Mouse (Mus musculus) subcutaneous adipose tissue, adult 2 months (tissue): ENCODE measurements around the gene Wfdc6a. TPM values are rescaled to one million over a fixed set of nuclear protein-coding genes. Genes with fewer than 3 reads are reported as not detected.

Experiments used
- polyA plus RNA-seq: library from polyadenylated mRNA; depleted of rRNA; stranded (reverse); fragments of >200 nt; gene quantifications from 2 replicates; pipeline ENCODE4 v1.2.3, GENCODE M21; 2012; ENCODE audit warnings: low replicate concordance; rRNA removed

Wfdc6a gene
- 0.18 TPM in 1 of 2 replicates, not detected in the other for polyA plus RNA-seq

DNA sequence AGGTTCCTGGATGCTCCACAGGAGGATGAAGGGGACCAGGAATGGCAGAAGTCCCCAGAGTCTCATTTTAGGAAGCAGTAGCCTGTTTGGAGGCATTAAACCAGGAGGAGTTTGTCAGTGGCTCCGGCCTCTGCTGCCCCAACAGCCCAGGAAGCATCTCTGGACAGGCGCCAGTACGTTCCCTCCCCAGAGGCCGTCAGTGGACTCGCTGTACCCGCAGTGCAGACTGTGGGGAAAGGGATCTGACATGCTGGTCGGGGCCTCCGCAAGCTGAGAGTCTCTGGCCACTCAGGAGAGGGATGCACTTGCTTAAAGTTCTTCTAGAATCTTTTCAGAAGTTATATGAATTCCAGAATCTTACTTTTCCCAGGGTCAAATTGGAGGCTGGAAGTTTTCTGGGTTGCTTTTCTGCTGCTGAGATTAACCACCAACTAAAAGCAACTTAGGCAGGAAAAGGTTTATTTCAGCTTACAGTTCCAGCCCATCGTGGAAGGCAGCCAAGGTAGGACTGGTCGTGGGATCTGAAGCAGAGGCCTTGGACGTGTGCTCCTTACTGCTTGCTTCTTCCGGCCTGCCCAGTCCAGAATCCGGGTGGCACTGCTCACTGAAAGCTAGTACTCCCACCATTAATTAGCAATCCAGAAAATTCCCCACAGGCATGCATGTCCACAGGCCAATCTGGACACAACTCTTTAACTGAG is at the start of gene Wfdc6a:
Gene Wfdc6a (minus strand): TSS at position 423 of the 701 bp plus-strand sequence.

DNA sequence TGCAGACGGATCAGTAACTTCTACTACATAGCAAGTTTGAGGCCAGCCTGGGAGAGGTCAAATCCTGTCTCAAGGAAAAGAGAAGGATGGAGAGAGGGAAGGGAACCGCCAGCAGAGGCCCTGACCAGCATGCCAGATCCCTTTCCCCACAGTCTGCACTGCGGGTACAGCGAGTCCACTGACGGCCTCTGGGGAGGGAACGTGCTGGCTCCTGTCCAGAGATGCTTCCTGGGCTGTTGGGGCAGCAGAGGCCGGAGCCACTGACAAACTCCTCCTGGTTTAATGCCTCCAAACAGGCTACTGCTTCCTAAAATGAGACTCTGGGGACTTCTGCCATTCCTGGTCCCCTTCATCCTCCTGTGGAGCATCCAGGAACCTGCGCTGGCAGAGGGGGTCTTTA is 28.2 kb upstream of the Wfdc6a start, which contains the start of the genes Wfdc6b and Wfdc8:
Gene Wfdc6b (plus strand): TSS at position 52 of the 400 bp plus-strand sequence.
Gene Wfdc8 (minus strand): TSS at position 156 of the 400 bp plus-strand sequence.

DNA sequence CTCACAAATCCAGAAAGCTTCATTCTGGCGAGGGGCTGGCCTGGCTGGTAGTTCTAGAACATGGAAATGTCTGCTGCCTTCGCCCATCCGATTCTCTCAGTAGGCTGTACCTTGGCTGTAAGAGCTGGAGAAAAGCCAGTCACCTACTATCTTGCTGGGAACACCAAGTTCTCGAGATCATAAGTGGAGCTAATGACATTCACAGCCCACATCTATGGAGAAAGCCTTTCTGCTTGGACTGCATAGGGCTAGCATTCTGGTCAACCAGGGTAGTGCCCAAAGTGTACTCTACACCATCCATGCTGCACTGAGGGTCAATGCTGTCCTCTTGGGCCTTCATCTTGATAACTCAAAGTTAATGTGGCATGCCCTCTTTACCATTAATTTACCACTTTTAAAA is 8.2 kb upstream of the Wfdc6a start, which contains the start of gene Eppin:
Gene Eppin (minus strand): TSS at position 101 of the 400 bp plus-strand sequence.

DNA sequence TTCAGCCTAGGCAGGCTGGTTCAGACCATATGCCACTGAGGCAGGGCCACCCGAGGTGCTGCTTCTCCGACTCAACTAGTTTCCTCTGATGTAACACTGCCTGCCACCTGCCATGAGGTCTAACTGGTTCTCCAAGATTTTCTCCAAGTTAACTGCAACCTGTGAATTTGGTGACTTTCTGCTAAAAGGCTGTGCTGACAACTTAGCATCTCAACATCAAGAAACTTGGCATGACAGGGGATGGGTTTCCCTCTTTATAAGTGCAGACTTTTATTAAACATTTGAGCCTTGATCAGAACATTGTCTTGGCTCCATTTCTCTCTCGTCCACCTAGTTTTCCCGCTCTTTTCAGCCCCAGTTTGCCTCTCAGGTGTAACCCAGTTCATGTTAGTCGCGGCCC is 11.9 kb downstream of the Wfdc6a start, which contains the start of gene Spint3:
Gene Spint3 (minus strand): TSS at position 101 of the 400 bp plus-strand sequence.

DNA sequence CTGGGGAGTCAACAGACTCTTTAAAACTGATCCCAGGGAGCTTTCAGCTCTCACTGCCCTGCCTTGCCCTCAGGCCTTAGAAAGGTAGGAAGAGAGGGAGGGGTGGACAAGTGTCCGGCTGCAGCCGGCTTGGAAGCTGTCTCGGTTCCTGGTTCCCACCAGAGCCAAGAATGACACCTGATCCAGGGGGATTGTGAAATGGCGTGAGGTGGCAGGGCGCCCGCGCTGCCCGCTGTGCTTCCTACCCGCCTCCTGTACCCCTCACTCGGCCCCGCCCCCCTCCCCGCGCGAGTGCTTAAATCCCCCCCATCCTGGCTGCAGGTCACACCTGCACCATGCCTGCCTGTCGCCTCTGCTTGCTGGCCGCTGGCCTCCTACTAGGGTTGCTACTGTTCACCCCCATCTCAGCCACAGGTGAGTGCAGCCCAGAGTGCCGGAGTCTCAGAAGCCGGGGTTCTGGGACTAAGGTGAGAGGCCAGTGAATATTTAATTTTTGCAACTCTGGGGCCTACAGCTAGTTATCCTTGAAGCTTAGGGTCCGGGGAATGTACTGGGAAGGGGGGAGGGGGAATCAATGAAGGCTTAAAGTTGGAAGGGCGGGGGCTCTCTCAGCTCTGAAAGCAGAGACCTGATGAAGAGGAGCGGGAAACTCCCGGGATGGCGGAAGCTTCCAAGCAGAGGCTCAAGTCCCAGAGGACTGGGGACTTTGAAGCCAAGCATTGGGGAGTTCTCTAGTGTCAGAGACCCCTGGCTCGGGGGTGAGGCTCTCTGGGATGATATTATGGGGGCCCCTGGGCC is 22.7 kb downstream of the Wfdc6a start, which contains the start of gene Wfdc2:
Gene Wfdc2 (plus strand): TSS at position 23 of the 798 bp plus-strand sequence.

Other genes with a start within 250 kb of the Wfdc6a start
- 12.5 and 17.4 TPM in 2 replicates for gene Slpi, start 196.4 kb downstream of the Wfdc6a start, polyA plus RNA-seq
- not detected in 2 replicates for gene Rbpjl, start 182.3 kb downstream of the Wfdc6a start, polyA plus RNA-seq
- gene Matn4, start 180.3 kb downstream of the Wfdc6a start, polyA plus RNA-seq, result 0.42 and 1.4 TPM in 2 replicates
- gene Sdc4, start 141.6 kb downstream of the Wfdc6a start, polyA plus RNA-seq, result 23.4 and 58.2 TPM in 2 replicates
- 92.6 and 114 TPM in 2 replicates for gene Sys1, start 128.5 kb downstream of the Wfdc6a start, polyA plus RNA-seq
- gene Gm20458, start 124.5 kb downstream of the Wfdc6a start, polyA plus RNA-seq, result 9.2 and 40.8 TPM in 2 replicates
- gene Trp53tg5, start 111.7 kb downstream of the Wfdc6a start, polyA plus RNA-seq, result not detected in 2 replicates
- 55.8 and 81.1 TPM in 2 replicates for gene Dbndd2, start 99.3 kb downstream of the Wfdc6a start, polyA plus RNA-seq
- gene Pigt, start 87.9 kb downstream of the Wfdc6a start, polyA plus RNA-seq, result 101 and 156 TPM in 2 replicates
- gene Wfdc2, start 23.0 kb downstream of the Wfdc6a start, polyA plus RNA-seq, result 0.20 and 463 TPM in 2 replicates
- gene Spint3, start 12.0 kb downstream of the Wfdc6a start, polyA plus RNA-seq, result 0.57 TPM in 1 of 2 replicates, not detected in the other
- 0.98 TPM in 1 of 2 replicates, not detected in the other for gene Eppin, start 8.1 kb upstream of the Wfdc6a start, polyA plus RNA-seq
- 0.24 TPM in 1 of 2 replicates, not detected in the other for gene Wfdc6b, start 28.1 kb upstream of the Wfdc6a start, polyA plus RNA-seq
- gene Wfdc8, start 28.2 kb upstream of the Wfdc6a start, polyA plus RNA-seq, result 0.62 TPM in 1 of 2 replicates, not detected in the other
- gene Wfdc16, start 53.3 kb upstream of the Wfdc6a start, polyA plus RNA-seq, result 0.76 TPM in 1 of 2 replicates, not detected in the other
- 1.4 and 18.5 TPM in 2 replicates for gene Wfdc10, start 70.6 kb upstream of the Wfdc6a start, polyA plus RNA-seq
- 0.30 TPM in 1 of 2 replicates, not detected in the other for gene Wfdc9, start 71.1 kb upstream of the Wfdc6a start, polyA plus RNA-seq
- gene Wfdc11, start 88.6 kb upstream of the Wfdc6a start, polyA plus RNA-seq, result not detected in 2 replicates
- 0.11 and 2.3 TPM in 2 replicates for gene Wfdc13, start 99.7 kb upstream of the Wfdc6a start, polyA plus RNA-seq
- gene Spint4, start 113.1 kb upstream of the Wfdc6a start, polyA plus RNA-seq, result not detected in 2 replicates
- not detected in 2 replicates for gene Spint5, start 129.9 kb upstream of the Wfdc6a start, polyA plus RNA-seq
- 0.32 and 2.2 TPM in 2 replicates for gene Wfdc3, start 160.5 kb upstream of the Wfdc6a start, polyA plus RNA-seq
- gene Dnttip1, start 160.5 kb upstream of the Wfdc6a start, polyA plus RNA-seq, result 17.5 and 56.8 TPM in 2 replicates
- gene Ube2c, start 184.5 kb upstream of the Wfdc6a start, polyA plus RNA-seq, result 17.6 and 48.9 TPM in 2 replicates
- 1.2 and 1.9 TPM in 2 replicates for gene Tnnc2, start 194.5 kb upstream of the Wfdc6a start, polyA plus RNA-seq
- gene Snx21, start 200.4 kb upstream of the Wfdc6a start, polyA plus RNA-seq, result 42.9 and 43.3 TPM in 2 replicates
- gene Acot8, start 219.4 kb upstream of the Wfdc6a start, polyA plus RNA-seq, result 34.8 and 35.5 TPM in 2 replicates
- 3.8 and 4.6 TPM in 2 replicates for gene Zswim3, start 219.7 kb upstream of the Wfdc6a start, polyA plus RNA-seq
- gene Zswim1, start 237.2 kb upstream of the Wfdc6a start, polyA plus RNA-seq, result 10.9 and 14.6 TPM in 2 replicates
- gene Spata25, start 243.1 kb upstream of the Wfdc6a start, polyA plus RNA-seq, result 0.16 and 0.33 TPM in 2 replicates
- gene Ctsa, start 247.4 kb upstream of the Wfdc6a start, polyA plus RNA-seq, result 400 and 457 TPM in 2 replicates
- 11.6 and 15.4 TPM in 2 replicates for gene Neurl2, start 248.0 kb upstream of the Wfdc6a start, polyA plus RNA-seq